Mouse (Mus musculus) thymus, postnatal 4 days (tissue): ENCODE measurements around the gene Gm35315.
"Not testable (repeated sequence)": the region's sequence is repeated elsewhere in the genome, so short reads cannot be mapped to it uniquely, and the experiment has no call there.

Source experiments
- DNase-seq: peaks from one replicate; pipeline ENCODE4 v3.0.0; 2021

The Gm35315 gene

DNA sequence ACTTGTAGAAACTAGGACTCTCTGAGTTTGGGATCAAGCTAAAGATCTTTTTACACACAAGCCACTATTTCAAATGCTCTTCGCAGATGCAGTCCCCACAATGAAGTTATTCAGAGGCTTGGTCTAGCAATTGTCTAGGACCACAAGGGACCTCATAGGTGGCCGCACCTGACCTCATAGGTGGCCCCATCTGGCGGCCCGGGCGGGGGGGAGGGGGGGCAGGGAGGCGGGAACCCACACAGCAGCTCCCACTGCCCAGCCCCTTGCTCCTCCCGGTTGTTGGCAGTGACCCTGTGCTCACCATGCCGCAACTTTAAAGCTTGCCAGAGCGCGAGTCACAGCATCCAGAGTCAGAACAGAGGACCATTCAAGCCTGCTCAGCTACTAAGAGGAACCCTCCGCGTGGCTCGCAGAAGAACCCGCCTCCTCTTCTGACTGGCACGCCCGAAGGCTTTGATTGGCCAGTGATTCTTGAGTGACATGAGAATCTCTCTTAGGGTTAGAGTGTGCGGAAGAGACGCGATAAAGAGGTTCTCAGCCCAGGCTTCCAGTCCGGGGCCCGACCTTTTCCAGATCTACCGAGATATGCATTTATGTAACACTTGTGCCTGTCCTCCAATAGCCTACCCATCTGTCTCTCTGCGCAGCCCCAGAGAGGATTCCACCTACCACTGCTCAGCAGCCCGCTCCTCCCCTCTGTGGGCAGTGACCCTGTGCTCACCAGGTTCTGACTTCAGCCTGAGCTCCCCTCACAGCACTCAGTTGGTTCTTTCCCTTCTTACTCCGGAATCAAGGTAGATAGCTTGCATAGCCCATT lies at the start of gene Gm35315:
Gene Gm35315, minus strand, starts transcription at position 391 of the 817 bp plus-strand sequence.
- DNase-seq, result peak; percentile 84

DNA sequence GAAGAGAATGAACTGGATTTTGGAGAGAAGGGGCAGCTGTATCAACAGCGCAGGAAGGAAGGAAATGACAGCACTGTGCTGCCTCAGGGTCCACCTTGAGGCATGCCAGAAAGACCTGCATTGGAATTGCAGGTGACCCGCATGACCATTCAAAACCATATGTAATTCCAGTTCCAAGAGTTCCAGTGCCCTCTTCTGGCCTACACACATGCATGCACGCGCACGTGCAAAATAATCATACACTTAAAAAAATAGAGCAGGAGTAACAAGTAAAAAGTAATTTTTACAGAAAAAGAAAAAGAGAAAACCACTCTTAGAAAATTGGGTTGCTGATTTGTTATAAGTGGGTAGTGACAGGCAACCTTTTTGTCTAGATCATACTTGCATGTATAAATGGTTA lies 48.8 kb upstream of the Gm35315 start:
- peak; percentile 33 for DNase-seq

DNA sequence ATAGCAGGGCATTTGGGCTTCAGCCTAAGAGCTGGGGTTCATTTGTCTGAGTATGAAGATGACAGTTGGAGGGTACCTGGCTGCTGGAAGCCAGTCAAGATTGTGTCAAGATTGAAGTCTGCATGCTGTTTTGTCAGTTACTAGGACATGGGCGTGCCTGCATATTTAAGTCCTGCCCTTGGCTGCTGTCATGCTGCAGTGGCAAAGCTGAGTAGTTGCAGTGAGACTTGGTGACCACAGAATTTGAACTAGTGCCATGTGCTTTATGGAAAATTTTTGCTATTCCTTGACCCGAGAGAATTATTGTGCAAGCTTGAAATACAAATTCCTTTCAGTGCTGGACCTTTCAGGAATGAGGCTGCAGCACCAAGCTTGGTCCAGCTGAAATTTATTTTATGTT lies 48.1 kb upstream of the Gm35315 start:
- DNase-seq, result no peak

DNA sequence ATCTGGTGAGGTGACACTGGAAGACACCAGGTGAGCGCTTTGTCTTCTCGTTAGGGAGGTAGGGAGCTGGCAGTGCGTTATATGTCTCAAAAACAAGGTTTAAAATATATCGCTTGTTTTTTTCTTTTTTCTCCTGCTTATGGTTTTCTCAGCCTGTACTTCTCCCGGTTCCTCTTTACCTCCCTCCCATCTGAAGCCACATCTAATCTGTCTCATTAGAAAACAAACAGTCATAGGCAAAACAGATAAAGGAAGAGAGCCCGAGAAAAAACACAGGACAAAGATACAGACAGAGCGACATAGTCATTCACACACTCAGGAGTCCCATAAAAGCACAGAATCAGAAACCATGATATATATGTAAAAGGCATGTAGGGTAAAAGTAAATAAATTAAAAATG lies 46.2 kb upstream of the Gm35315 start:
- no peak for DNase-seq

DNA sequence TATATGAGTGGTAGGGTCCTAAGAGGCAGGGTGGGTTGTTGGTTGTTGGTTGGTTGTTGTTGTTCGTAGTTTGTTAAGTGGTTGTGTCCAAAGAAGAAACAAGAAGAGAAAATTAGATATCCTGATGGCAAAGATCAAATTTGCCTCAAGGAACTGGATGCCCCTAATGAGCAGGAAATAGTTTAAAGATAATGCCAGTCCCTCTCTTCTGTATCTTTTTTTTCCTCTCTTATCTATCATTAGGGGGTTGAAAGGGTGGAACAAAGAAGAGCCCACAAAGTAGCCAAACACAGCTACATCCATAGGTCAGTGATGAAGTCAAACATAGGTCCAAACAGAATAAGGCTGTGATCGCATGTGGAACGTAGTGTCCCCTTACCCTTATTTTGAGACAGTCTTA lies 45.1 kb upstream of the Gm35315 start:
- DNase-seq, result no peak

DNA sequence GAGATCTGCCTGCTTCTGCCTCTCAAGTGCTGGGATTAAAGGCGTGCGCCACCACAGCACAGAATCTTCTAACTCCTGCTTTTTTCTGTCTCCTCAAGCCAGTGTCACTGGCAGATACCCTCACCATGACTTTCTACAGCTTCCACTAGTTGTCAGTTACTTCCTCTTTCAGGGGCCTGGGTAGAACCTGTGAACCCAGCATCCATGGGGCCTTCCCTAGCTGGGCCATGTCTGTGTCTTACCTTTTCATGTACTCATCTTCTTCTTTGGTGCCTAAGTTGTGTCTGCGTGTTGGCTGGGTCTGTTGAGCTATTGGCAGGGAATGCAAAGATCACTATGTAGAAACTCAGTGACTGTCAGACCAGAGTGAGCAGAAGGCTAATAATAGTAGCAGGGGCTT lies 43.6 kb upstream of the Gm35315 start:
- DNase-seq, result no peak

DNA sequence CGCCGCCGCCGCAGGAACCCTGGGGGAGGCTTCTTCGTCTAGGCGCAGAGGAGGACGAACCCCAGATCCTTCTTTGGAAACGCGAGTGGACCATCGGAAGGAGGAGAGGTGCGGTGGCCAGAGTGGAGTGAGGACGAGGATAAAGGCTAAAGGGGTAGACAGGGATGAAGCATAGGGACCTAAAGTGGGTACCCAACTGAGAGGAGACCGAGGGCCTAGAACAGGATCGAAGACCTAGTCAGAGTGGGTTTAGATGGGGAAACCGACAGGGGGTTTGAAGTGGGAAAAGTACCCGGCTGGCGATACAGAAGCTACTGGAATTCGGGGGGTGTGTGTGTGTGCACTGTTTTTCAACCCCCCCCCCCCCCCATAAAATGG lies 41.9 kb upstream of the Gm35315 start:
- DNase-seq, result no peak

DNA sequence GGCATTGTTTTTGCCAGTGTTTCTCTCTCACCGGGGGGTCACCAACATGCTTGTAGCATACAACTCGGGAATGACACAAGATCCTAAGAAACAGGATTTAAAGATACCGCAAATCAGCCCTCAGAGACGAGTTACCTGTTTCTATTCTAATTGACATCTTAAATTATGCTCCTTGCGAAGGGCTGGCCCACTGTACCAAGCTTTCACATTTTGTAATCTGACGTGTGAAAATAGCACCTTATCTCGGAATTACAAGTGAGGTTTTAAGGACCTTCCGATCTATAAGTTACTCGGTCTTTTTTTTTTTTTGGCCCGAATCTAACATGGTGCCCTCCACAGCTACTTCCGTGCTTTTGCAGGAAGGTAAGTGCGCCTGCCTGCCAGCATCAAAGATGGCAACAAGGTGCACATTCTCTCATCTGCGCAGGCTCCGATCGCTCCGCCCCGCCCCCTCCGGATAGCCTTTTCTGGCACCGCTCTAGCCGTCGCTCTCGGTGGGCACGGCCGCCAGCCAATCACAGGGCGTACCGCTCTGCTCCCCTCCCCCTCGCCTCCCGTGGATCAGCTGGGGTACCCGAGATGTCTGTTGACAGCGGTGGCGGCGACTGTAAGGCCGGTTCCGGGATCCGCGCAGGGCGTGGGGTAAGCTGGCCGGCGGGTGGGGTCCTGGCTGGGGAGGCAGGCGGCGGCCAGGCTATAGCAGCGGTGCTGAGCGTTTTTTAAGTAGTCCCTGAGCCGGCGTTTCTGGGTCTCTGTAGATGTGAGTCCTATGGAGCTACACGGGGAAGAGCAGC lies 41.3 kb upstream of the Gm35315 start, which contains the start of gene Chfr:
Gene Chfr, plus strand, starts transcription at position 550 of the 794 bp plus-strand sequence.
- peak; percentile 99 for DNase-seq

DNA sequence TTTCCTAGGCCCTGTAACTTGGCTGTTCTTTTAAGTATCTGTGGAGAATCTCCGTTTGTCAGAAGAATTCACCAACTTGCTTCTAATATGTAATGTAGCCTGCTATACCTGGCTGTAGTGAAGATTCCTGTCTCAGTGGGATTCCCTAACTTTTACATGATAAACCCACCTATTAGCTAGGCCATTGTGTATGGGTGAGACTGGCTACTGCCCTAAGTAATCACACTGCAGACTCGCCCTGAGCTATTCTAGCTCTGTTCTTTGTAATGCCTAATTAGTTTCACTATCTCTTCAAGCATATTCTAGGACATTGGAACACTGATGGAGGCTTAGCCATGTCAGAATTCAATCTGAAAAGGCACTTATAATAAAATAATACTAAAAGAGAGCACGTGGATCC lies 28.2 kb upstream of the Gm35315 start:
- not testable (repeated sequence) for DNase-seq

DNA sequence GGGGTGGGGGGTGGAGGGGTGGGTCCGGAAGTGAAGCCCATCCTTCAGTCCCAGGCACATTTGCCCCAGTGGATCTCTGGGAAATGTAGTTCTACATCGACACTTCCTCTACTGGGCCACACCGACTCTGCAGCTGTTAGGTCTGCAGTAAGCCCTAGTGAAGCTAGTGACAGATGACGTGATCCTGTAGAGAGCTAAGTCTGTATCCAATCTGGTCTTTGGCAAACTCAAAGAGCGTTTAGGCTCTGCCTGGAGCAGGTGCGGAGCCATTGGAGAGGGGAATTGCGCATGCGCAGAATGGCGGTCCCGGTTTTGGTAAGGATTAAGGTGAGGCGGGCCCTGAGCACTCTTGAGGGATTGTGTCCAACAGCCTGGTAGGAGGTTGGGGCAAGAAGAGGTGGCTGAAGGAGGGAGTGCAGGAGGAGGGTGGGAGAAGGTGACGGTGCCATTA lies 15.8 kb upstream of the Gm35315 start, which contains the start of gene Zfp605:
Gene Zfp605, plus strand, starts transcription at position 102 of the 451 bp plus-strand sequence.
- peak; percentile 91 for DNase-seq

DNA sequence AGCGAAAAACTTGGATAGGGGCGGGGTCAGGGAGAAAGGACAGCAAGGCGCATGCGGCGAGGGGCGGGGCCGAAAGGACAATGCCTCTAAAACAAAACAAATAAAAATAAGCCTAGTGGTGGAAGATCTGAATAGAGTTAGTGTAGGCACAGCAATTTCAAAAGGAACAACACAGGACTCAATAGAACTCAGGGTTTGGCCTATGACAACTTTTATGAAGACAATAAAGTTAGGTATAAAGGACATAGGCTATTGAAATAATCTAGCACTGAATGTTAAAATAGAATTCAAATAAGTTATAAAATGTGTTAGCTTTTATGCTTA lies 14.0 kb upstream of the Gm35315 start:
- no peak for DNase-seq

DNA sequence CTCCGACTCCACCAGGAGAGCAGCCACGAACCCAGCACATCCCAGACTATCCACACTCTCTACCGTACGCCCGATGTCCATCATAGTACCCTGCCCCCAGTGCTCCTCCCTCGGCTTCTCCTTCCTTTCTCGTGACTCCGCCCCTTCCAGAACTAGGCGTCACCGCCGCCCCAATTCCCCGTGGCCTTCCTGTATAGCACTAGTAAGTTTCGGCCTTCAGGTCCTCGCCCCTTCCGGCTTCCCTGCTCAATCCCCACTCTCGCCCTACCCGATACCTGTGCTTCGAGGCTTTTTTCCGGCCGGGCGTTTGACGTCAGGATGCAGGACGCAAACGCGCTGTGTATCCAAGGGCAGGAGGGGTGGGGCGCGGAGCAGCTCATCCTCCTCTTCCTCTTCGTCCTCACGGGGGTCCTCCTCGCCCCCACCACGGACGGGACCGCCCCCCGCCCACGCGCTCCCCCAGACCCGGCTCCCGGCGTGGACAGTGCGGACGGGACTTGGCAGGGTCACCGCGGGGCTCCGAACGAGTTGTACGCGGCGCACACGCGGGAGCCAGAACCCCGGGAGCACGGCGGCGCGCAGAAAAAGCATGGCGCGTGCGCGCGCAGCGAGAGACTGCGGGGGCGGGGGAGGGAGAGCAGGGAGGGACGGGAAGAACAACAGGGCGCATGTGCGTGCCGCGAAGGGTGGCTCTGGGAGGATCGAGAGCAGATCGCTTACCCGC lies 13.5 kb upstream of the Gm35315 start, which contains the start of gene Gtpbp6:
Gene Gtpbp6, minus strand, starts transcription at position 617 of the 724 bp plus-strand sequence.
- peak; percentile 96 for DNase-seq

DNA sequence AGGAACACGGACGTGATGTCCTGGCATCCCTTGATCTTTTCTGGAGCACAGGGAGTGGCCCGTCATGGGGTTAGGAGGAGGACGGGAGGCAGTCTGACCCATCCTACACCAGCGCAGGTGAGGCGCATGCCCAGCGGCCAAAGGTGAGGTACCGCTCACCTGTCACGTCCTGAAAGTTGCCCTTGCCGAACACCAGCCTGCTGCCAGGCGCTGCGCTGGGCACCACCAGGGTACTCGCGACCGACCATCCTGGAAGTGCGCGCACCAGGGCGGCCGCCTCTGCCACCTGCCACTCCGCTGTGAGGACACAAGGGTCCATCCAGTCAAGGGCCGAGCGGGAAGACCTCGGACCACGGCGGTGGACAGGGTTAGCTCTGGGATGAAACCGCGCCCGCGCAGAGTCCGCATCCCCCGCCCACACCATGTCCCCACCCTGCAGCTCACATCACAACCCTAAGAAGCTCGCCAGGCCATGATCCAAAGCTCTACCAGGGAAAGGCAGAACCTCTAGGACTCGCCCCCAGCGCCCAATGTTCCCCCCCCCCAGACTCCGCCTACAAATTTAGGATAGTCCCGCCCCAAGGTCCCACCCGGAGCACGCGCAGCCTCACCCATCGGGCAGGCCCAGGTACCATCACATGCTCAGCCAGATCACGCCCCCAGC lies 12.8 kb upstream of the Gm35315 start:
- peak; percentile 53 for DNase-seq

DNA sequence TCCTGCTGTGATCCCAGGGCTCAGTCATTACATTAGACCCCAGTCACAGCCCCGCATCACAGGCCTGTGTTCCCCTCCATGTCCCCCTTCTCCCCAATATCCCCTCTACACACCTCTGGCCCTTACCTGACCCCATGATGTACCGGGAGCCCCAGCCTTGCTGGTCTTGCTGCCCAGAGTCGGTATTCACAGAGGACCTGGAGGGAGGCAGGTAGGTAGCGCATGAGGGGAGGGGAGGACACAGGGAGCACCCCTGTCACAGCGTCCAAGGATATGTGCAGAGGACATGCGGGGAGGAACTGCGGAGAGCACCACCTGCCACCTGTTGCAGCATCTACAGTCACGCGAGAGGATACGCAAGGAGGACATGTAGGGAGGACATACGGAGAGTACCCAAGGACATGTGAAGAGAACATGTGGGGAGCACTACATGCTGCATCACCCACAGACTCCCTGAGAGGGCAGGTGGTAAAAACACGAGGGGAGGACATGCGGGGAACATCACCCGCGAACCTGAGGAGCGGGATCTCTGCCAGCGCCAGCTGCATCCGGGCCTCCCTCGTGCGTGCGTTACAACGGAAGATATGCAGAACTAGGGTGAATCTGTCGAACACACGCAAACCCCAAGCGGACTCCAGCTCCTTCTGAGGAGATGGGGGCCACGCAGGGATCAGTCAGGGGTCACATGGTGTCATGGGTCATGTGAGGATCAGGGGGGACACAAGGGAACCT lies 12.1 kb upstream of the Gm35315 start:
- no peak for DNase-seq

DNA sequence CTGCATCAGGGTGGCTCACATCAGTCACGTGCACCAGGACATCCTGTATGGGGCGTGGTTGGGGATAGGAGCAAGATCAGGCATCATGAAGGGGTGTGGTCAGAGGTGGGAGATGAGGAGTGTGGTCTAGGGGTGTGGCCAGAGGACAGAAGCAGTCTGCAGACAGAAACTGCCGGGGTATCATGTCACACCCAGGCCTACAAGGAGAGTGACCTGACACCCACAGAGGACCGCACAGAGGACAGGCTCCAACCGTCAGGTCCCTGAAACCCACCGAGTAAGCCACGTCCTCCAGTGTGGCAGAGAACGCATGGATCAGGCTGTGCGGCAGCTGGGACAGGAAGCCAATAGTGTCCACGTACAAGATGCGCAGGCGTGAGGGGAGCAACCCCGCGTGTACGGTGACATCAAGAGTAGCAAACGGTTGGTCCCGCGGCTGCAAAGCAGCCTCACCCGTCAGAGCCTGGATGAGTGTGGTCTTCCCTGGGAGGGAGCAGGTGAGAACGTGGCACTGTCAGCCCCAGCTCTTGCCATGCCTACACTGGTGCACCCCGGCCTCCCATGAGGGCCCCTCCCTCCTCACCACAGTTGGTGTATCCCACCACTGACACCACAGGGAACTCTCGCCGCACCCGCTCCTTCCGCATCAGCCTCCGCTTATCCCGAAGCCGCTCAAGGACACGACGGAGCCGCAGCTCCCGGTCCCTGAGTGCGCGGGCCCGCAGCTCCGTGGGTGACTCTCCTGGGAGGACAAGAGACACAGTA lies 10.6 kb upstream of the Gm35315 start:
- no peak for DNase-seq

DNA sequence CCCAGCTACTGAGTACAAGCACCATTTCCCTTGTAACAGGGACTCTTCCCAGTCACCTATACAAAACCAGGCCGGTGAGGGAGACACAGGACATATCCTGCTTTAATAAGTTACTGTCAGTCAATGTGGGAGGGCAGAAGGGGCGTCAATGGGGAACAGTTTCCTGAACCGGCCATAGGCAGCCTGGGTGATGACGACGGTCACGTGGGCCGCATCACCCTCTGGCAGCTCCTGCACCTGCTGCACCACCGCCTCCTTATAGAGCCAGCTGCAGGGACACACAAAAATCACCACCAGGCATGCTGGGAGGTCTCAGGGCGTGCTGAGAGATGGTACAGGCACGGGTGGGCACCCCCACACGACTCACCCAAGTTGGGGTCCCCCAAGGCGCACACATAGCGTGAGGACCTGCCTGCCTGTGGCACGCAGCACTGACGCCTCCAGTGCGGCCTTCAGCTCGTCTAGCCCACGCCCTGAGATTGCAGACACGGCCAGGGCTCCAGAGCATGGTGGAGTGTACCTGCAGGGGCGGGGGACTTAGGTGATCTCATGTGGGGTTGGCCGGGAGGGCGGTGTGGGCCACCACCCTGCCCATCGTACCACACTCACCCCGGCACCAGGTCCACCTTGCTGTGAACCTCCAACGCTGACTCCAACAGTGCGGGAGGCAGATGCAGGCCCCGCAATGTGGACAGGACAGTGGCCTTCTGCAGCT lies 9.8 kb upstream of the Gm35315 start:
- no peak for DNase-seq

DNA sequence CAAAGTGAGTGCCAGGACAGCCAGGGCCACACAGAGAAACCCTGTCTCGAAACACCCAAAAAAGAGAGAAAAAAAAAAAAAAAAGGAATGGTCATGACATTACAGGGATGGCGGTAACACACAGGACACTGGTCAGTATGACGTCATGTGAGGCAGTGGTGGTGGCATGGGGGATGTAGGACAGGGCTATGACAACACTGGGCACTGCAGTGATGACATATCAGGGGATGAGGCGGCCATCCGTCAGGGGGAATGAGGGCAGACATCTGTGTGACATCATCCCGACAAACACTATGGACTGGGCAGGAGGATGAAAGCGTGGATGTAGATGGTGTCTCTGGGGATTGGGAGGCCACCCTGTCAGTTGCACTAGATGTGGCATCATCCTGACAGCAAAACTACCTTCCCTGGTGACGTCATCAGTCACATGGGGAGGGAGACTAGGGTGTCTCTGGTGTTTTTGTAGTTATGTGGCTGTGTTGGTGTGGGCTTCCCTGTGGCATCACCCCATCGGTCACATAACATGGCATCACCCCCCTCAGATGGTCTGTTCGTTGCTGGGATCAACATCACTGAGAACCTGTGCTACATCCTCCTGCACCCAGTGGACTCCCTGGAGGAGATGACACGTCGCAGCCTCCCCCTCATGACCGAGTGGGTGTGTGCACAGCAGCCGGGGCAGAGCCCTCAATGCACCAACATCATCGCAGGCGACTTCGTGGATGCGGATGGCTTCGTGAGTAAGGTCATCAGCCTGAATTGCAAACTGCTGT lies 8.8 kb upstream of the Gm35315 start:
- DNase-seq, result no peak

DNA sequence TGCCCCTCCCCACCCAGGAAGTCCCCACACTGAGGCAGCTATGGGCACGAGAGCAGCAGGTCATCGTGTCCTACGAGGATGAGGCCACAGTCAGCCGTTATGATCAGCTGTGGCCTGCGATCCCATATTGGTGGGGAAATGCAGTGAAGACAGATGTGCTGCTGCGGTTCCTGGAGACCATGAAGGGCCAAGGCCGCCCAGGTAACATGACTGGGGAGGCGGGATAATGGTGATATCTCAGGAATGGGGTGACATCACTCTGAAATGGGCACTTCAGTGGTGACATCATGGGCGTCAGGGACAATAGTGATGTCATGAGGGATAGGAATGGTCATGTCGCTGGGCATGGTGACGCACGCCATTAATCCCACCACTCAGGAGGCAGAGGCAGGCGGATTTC lies 8.2 kb upstream of the Gm35315 start:
- no peak for DNase-seq

DNA sequence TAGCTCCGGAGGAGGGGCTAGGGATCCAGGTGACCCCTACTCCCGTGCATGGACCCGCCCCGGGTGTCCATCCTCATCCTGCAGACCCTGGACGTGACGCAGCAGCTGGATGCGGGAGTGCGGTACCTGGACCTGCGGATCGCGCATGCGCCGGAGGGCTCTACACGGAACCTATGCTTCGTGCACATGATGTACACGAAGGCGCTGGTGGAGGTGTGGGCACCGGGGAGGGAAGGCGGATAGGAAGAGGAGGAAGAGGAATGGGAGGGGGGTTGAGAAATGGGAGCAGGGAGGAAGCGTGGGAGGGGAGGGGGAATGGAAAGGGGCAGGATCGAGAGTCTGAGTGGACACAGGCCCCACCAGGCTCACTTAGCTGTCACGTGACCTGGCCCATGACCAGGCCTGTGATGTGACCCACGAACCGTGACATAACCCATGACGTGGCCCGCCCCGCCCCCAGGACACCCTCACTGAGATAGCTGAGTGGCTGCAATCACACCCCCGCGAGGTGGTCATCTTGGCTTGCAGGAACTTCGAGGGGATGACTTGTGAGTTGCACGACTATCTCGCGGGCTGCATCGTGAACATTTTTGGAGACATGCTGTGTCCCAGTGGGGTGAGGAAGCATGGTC lies 7.6 kb upstream of the Gm35315 start:
- DNase-seq, result peak; percentile 65
